Mouse (Mus musculus): ENCODE results near the gene Sema3e. TPM values are rescaled to one million over a fixed set of nuclear protein-coding genes. Genes with fewer than 3 reads are reported as not detected.
A peak's percentile ranks its signal among the peaks of the same experiment; 100 is the strongest.

Gene Sema3e
- 0.72 and 1.2 TPM in 2 replicates for polyA plus RNA-seq (2016; fragmentation: Nextera tagmentation; extraction: Ambion mirVana)

DNA sequence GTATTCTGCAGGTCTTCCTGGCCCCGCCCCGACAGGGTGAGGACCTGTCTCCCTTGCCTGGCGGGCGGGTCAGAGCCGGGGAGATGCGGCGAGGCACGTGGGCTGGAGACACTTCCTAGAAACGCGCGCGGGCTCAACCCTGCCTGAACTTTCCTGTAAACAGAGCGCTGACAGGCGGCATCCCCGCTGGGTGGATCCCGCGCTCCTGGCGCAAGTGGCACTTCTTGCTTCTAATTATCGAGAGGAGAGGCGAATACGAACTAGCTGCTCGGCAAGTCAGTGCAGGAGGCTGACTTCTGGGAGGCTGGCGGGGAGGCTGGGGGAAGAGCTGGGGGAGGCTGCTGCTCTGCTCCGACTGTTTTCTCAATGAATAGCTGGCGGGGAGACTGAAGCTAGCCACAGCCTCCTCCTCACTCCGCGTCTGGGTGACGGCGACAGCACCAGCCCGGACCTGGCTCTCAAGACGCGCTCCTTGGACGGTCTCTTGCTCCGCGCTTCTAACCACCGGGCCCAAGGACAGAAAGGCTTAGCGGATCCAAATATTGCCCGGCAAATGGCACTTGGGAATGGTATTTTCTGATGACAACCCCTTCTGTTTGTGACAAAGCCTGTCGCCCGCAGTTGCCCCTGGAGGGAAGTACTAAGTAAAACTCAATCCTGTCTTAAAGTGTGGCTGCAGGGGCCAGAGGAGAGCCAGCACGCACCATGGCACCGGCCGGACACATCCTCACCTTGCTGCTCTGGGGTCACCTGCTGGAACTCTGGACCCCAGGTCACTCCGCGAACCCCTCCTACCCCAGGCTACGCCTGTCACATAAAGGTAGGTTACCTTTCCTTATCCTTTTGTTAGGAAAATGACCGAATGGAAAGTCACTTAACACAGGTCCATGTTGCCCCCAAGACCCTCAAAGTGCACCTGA, at the start of gene Sema3e:
TSS of gene Sema3e (plus strand) at position 72 of the 920 bp plus-strand sequence.
- Histone ChIP-seq H3K9me3 (replicated peaks) (peaks cover 4% of the 10 kb centered on the region; the same call in 1 of the 2 replicates), H3K4me2 (peak within 1 kb of the TSS; percentile 95), H3K4me1 (replicated peaks) (peaks cover 6% of the 10 kb centered on the region; the same call in 1 of the 2 replicates), H3K27ac (ENCODE audit: poor library complexity, severe bottlenecking) (no peak within 1 kb of the TSS), H3K27me3 (replicated peaks) (peaks cover 5% of the 10 kb centered on the region; the same call in 1 of the 2 replicates), H3K9ac (peak within 1 kb of the TSS; percentile 48), H3K4me3 (peak within 1 kb of the TSS; percentile 61), H3K36me3 (no peaks in the 10 kb centered on the region)
- WGBS: under 1% methylated on average over 47 of the region's 47 CpGs
- peak; percentile 48; the same call in 1 of the 2 replicates for ATAC-seq (ENCODE audit: insufficient number of reproducible peaks, low FRiP score)

DNA sequence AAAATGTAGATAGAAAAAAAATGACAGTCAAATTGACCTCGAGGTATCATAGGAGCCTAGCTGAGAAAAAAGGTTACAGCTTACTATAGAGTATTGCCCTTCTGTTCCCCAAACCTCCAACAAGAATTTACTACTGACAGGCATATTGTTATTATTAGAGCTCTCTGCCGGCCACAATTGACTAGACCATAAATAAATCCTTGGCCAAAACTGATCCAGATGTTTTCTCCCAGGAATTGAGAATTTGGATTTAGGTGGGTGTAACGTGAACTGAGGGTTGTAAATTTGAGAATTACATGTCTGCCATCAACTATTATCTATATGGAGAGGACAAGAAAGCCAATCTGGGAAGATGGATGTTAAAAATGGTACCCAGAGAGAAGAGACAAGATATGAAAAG, 47.5 kb upstream of the Sema3e start:
- 74% methylated on average over 3 of the region's 3 CpGs for WGBS
- H3K4me3 ChIP-seq: no peak overlapping the region
- peaks cover 4% of the 10 kb centered on the region; the same call in 1 of the 2 replicates for H3K4me1 ChIP-seq (replicated peaks)
- no peaks in the 10 kb centered on the region for H3K9me3 ChIP-seq (replicated peaks)
- H3K27me3 ChIP-seq (replicated peaks): no peaks in the 10 kb centered on the region
- no peak overlapping the region for H3K9ac ChIP-seq
- no peak overlapping the region for H3K4me2 ChIP-seq
- H3K27ac ChIP-seq (ENCODE audit: poor library complexity, severe bottlenecking): no peak overlapping the region
- H3K36me3 ChIP-seq: no peaks in the 10 kb centered on the region
- ATAC-seq (ENCODE audit: insufficient number of reproducible peaks, low FRiP score): no peak

DNA sequence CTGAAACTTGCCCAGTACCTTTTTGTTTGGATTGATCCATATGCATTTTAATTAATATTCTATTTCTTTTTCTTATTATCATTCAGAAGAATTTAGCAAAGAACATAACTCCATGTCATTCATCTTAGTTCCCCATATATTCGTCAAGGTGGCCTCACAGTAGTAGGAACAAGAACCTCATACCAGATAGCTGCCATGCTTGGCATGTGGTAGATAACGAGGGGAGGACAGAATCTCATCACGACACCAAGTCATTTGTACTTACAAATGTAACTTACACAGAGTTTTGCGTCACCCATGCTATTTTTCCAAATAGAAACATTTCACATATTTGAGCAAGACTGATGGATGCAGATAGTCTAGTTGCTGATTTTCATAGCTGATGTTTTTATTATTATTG, 45.9 kb upstream of the Sema3e start:
- 71% methylated on average over 4 of the region's 4 CpGs for WGBS
- no peak overlapping the region for H3K4me2 ChIP-seq
- H3K27ac ChIP-seq (ENCODE audit: poor library complexity, severe bottlenecking): no peak overlapping the region
- H3K4me1 ChIP-seq (replicated peaks): peaks cover 9% of the 10 kb centered on the region; the same call in 1 of the 2 replicates
- H3K9ac ChIP-seq: no peak overlapping the region
- H3K9me3 ChIP-seq (replicated peaks): no peaks in the 10 kb centered on the region
- H3K36me3 ChIP-seq: no peaks in the 10 kb centered on the region
- no peaks in the 10 kb centered on the region for H3K27me3 ChIP-seq (replicated peaks)
- ATAC-seq (ENCODE audit: insufficient number of reproducible peaks, low FRiP score): no peak
- no peak overlapping the region for H3K4me3 ChIP-seq

DNA sequence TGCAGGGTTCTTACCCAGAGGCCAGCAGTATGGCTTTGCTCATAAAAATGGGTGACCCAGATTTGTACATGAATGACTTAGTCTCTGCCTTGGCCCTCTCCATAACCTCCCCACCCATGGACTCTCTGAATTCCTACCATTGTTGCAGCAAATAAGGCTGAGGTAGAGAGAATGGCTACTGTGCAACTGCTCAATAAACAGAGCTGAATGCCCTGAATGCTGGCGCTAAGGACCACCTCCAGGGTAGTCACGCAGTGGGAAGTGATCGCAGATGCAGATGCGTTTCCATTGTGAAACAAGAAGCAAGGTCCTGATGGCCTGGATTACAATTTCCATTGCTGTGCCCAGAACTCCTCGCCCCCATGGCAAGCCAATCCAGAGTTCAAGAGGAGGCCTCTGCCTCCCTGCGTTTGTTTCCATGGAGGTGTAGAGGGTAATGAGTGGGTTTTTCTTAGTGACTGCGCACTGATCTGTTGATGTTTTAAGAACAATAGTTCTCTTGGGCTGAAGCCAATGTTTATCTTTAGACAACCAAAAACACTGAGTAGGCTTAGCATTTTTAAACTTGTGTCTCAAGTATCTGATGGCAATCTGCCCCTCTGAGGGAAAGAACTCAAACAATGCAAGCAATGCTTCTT, 42.5 kb upstream of the Sema3e start:
- H3K27me3 ChIP-seq (replicated peaks): no peaks in the 10 kb centered on the region
- no peak overlapping the region for H3K27ac ChIP-seq (ENCODE audit: poor library complexity, severe bottlenecking)
- H3K9me3 ChIP-seq (replicated peaks): no peaks in the 10 kb centered on the region
- no peak overlapping the region for H3K4me3 ChIP-seq
- H3K4me2 ChIP-seq: no peak overlapping the region
- ATAC-seq (ENCODE audit: insufficient number of reproducible peaks, low FRiP score): no peak
- whole genome bisulfite sequencing: 49% methylated on average over 7 of the region's 7 CpGs
- H3K4me1 ChIP-seq (replicated peaks): peaks cover 7% of the 10 kb centered on the region
- no peaks in the 10 kb centered on the region for H3K36me3 ChIP-seq
- no peak overlapping the region for H3K9ac ChIP-seq

DNA sequence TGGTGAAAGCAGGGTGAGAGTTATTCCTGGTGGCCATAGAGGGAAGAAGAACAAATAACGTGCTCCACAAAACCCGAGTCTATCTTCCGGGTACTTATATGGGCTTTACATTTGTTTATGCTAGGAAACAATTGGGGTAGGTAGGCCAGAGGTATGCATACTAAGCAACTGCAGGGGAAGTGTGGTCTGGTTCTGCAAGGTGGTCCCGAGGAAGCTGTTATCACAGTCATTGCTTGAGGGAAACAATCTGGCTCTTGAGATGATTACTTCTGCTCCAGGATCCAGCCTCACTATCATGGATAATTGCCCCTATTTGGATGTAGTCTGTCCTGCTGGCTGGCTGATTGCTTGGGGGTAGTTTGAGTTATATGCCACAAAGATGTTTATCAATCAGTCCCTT, 41.5 kb upstream of the Sema3e start:
- H3K4me3 ChIP-seq: no peak overlapping the region

DNA sequence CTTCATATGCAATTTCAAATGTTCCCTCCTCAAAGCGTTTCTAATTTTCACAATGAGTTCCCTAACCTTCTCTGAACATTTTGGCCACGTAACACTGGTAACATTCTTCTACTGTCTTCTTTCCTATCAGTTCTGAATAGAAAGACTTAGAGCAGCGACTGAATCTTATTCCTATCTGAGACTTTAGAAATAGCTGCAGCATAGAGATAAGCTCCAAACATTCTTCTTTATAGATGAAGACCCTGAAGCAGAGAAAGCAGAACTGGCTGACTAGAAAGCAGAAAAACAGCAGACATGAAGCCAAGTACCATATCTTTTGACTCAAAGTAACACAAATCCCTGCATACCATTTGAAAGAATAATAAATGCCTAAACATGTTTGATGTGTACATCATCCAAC, 39.4 kb upstream of the Sema3e start:
- Histone ChIP-seq H3K4me3 (no peak overlapping the region), H3K4me1 (replicated peaks) (peaks cover 7% of the 10 kb centered on the region), H3K9ac (no peak overlapping the region), H3K4me2 (no peak overlapping the region), H3K9me3 (replicated peaks) (no peaks in the 10 kb centered on the region), H3K36me3 (no peaks in the 10 kb centered on the region), H3K27me3 (replicated peaks) (no peaks in the 10 kb centered on the region), H3K27ac (ENCODE audit: poor library complexity, severe bottlenecking) (no peak overlapping the region)
- ATAC-seq (ENCODE audit: insufficient number of reproducible peaks, low FRiP score): no peak
- WGBS: 54% methylated on average over 3 of the region's 3 CpGs

More for the DNA sequence above, 41.5 kb upstream of the Sema3e start:
- no peak overlapping the region for H3K4me2 ChIP-seq
- no peaks in the 10 kb centered on the region for H3K36me3 ChIP-seq
- H3K4me1 ChIP-seq (replicated peaks): peaks cover 7% of the 10 kb centered on the region
- no peak overlapping the region for H3K27ac ChIP-seq (ENCODE audit: poor library complexity, severe bottlenecking)
- WGBS: 64% methylated on average over 4 of the region's 4 CpGs
- H3K9me3 ChIP-seq (replicated peaks): no peaks in the 10 kb centered on the region
- no peak overlapping the region for H3K9ac ChIP-seq
- no peaks in the 10 kb centered on the region for H3K27me3 ChIP-seq (replicated peaks)
- ATAC-seq (ENCODE audit: insufficient number of reproducible peaks, low FRiP score): no peak

DNA sequence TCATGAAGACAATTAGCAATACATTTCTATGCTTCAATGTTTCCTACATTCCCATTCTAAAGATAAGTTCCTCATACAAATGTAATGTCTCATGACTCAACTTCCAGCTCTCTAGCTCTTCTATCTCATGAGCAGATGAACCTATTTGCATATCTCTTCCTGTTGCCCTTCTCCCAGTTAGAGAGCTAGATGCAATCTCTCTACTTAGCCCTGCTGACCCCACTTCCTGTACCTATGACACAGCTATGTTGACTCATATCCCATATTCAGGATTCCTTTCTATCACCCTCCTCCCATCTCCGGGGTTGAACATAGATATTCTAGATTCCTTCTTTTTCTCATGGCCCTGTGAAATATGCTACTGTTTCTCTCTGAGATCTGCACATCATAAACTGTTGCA, 38.0 kb upstream of the Sema3e start:
- ATAC-seq (ENCODE audit: insufficient number of reproducible peaks, low FRiP score): no peak; the same call in 1 of the 2 replicates
- H3K4me3 ChIP-seq: no peak overlapping the region
- H3K36me3 ChIP-seq: no peaks in the 10 kb centered on the region
- no peaks in the 10 kb centered on the region for H3K27me3 ChIP-seq (replicated peaks)
- H3K4me1 ChIP-seq (replicated peaks): peaks cover 7% of the 10 kb centered on the region
- WGBS: 40% methylated on average over 1 of the region's 1 CpGs
- H3K27ac ChIP-seq (ENCODE audit: poor library complexity, severe bottlenecking): no peak overlapping the region
- H3K9me3 ChIP-seq (replicated peaks): no peaks in the 10 kb centered on the region
- H3K9ac ChIP-seq: no peak overlapping the region
- H3K4me2 ChIP-seq: no peak overlapping the region

DNA sequence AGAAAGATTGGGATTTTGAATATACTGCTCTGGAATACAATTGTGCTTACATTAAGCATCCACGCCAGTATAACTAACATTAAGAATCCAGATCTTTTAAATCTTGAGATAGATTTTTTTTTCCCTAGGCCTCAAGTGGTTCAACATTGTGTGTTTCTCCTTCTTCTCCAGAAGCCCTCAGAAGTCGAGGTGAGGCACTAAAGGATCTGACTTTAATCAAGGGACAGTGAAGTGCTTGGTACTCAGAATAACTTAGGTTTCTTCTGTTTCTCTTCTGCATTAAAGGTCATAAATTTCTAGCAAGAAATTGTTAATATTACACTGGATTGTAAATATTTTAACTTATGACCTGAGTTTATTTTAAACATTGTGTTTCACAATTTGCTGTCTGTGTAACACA, 37.1 kb upstream of the Sema3e start:
- H3K36me3 ChIP-seq: no peaks in the 10 kb centered on the region
- no peak for ATAC-seq (ENCODE audit: insufficient number of reproducible peaks, low FRiP score)
- H3K4me2 ChIP-seq: no peak overlapping the region
- H3K4me1 ChIP-seq (replicated peaks): peaks cover 2% of the 10 kb centered on the region; the same call in 1 of the 2 replicates
- H3K9ac ChIP-seq: no peak overlapping the region
- H3K9me3 ChIP-seq (replicated peaks): no peaks in the 10 kb centered on the region
- 59% methylated on average over 2 of the region's 2 CpGs for WGBS
- no peak overlapping the region for H3K27ac ChIP-seq (ENCODE audit: poor library complexity, severe bottlenecking)
- no peaks in the 10 kb centered on the region for H3K27me3 ChIP-seq (replicated peaks)
- no peak overlapping the region for H3K4me3 ChIP-seq

DNA sequence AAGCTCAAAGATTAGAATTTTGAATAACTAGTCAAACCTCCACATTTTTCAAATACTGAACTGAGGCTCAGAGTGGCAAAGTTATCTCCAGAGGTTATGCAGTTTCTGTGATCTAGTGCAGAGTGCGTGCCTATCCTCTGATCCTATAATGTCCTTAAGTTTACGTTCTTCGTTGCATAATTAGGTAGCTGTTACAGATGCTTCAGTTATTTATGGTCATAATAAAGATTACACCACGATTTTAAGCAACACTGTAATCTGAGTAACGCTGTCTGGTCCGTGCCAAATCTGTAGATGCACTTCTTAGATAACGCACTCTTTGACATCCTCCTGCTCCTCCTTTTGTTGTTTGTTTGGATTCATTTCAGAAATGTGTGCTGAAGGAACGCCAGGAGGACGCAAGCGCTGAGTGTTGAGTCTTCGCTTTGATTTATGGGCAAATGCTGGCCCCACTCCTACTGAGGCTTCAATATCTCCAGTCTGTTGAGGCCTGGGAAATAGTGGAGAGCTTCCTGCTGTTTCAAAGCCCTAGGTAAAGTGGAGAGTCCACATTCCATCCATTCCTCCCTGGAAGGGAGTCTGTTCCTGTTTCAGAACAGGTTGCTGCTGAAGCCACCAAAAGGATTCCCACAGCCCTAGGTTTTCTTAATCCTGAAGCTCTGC, 32.2 kb upstream of the Sema3e start:
- Histone ChIP-seq H3K9me3 (replicated peaks) (no peaks in the 10 kb centered on the region; the same call in 1 of the 2 replicates), H3K9ac (no peak overlapping the region), H3K4me3 (no peak overlapping the region), H3K27ac (ENCODE audit: poor library complexity, severe bottlenecking) (no peak overlapping the region), H3K4me1 (replicated peaks) (no peaks in the 10 kb centered on the region), H3K27me3 (replicated peaks) (no peaks in the 10 kb centered on the region), H3K36me3 (no peaks in the 10 kb centered on the region), H3K4me2 (no peak overlapping the region)
- ATAC-seq (ENCODE audit: insufficient number of reproducible peaks, low FRiP score): no peak
- WGBS: 42% methylated on average over 11 of the region's 11 CpGs

DNA sequence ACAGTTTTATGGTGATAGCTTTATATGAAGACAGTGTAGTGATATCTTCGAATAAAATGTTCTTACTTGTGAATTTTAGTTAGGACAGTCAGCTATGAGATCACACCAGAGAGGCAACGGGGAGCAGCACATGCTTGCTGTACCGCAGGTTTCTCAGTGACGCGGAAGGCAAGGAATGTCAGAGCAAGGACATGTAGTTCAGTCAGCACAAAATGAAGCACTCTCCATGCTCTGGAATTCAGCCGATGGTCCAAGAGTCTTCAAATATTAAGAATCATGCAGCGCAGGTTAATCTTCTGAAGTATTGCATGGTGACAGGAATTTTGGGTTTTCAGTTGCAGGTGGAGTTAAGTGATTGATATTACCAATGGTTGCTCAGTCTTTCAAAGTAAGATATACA, 3.3 kb downstream of the Sema3e start:
- no peak for ATAC-seq (ENCODE audit: insufficient number of reproducible peaks, low FRiP score)
- Histone ChIP-seq H3K36me3 (no peaks in the 10 kb centered on the region), H3K27me3 (replicated peaks) (peaks cover 5% of the 10 kb centered on the region; the same call in 1 of the 2 replicates), H3K4me2 (no peak overlapping the region), H3K27ac (ENCODE audit: poor library complexity, severe bottlenecking) (no peak overlapping the region), H3K4me3 (no peak overlapping the region), H3K4me1 (replicated peaks) (peaks cover 10% of the 10 kb centered on the region; the same call in 1 of the 2 replicates), H3K9ac (no peak overlapping the region), H3K9me3 (replicated peaks) (no peaks in the 10 kb centered on the region)
- WGBS: 75% methylated on average over 7 of the region's 7 CpGs

DNA sequence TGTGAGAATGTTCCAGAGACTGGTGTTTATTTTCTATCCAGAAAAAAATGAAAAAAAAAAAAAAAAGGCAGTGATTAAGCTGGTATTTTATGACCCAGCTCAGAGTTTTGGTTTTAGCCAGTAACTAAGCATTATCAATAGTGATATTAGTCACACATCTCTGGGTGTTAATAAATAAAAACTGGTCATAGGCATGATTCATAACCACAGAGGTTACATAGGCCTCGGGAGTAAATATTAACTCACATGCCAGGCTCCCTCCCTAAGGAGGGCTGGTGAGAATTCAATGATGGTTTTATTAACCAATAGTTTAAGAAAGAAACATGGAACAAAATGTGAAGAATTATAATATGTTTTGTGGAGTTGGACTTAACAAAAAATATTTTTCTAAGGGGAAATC, 5.7 kb downstream of the Sema3e start:
- H3K4me1 ChIP-seq (replicated peaks): peaks cover 11% of the 10 kb centered on the region; the same call in 1 of the 2 replicates
- H3K27me3 ChIP-seq (replicated peaks): peaks cover 4% of the 10 kb centered on the region; the same call in 1 of the 2 replicates
- H3K27ac ChIP-seq (ENCODE audit: poor library complexity, severe bottlenecking): no peak overlapping the region
- no peak overlapping the region for H3K4me2 ChIP-seq
- H3K9me3 ChIP-seq (replicated peaks): no peaks in the 10 kb centered on the region
- no peak overlapping the region for H3K9ac ChIP-seq
- WGBS: 79% methylated on average over 1 of the region's 1 CpGs
- H3K4me3 ChIP-seq: no peak overlapping the region
- no peaks in the 10 kb centered on the region for H3K36me3 ChIP-seq
- no peak for ATAC-seq (ENCODE audit: insufficient number of reproducible peaks, low FRiP score)

Data from heart, embryonic 12.5 days (tissue).